Mouse (Mus musculus) stomach, postnatal 0 days (tissue): ENCODE data around the gene Baz1b.

Experiments used
- CTCF ChIP-seq: IDR thresholded peaks from 2 replicates; pipeline ENCODE4 v1.5.1; 2016; ENCODE audit warnings: antibody characterized with exemption, low read depth, mild to moderate bottlenecking, moderate library complexity
- EP300 ChIP-seq: optimal IDR thresholded peaks from 2 replicates; pipeline ENCODE3; 2016; ENCODE audit warnings: antibody characterized with exemption

- no peak for TF ChIP-seq EP300
- no peak for TF ChIP-seq CTCF
Measured at GRCm38 (mm10) chr5:135171688-135172220, 15.3 kb upstream of the Baz1b start.
